Mouse (Mus musculus) heart, embryonic 15.5 days (tissue): ENCODE measurements around the gene Omg. TPM values are rescaled to one million over a fixed set of nuclear protein-coding genes. Genes with fewer than 3 reads are reported as not detected.
A peak's percentile ranks its signal among the peaks of the same experiment; 100 is the strongest.

ENCODE experiments used
- ATAC-seq: fragments of 200-750 bp; cut with Nextera tagmentation; replicated peaks from 2 replicates; pipeline ENCODE4 v1.8.0; 2017; ENCODE audit warnings: low read depth, moderate TSS enrichment; ENCODE audit not compliant: insufficient number of reproducible peaks, insufficient read depth, low FRiP score
- H3K27ac ChIP-seq: fragments of 300-500 bp; sonication (generic); 2 replicates; pipeline ENCODE4 v1.5.1; 2015; ENCODE audit warnings: mild to moderate bottlenecking, inconsistent platforms
- H3K27me3 ChIP-seq: fragments of 300-500 bp; sonication (generic); 2 replicates; pipeline ENCODE4 v1.6.1; 2015; ENCODE audit warnings: inconsistent platforms
- H3K36me3 ChIP-seq: fragments of 300-500 bp; sonication (generic); 2 replicates; pipeline ENCODE4 v1.6.1; 2015; ENCODE audit warnings: mild to moderate bottlenecking, inconsistent platforms
- H3K4me1 ChIP-seq: fragments of 300-500 bp; sonication (generic); replicated peaks from 2 replicates; pipeline ENCODE4 v1.6.1; 2015; ENCODE audit warnings: inconsistent platforms
- H3K4me2 ChIP-seq: fragments of 300-500 bp; sonication (generic); 2 replicates; pipeline ENCODE4 v1.6.1; 2015; ENCODE audit warnings: inconsistent platforms, mild to moderate bottlenecking, moderate library complexity
- H3K4me3 ChIP-seq: fragments of 300-500 bp; sonication (generic); 2 replicates; pipeline ENCODE4 v1.5.1; 2015; ENCODE audit warnings: mild to moderate bottlenecking, inconsistent platforms
- H3K9ac ChIP-seq: fragments of 300-500 bp; sonication (generic); 2 replicates; pipeline ENCODE4 v1.6.1; 2015; ENCODE audit warnings: mild to moderate bottlenecking, inconsistent platforms
- H3K9me3 ChIP-seq: fragments of 300-500 bp; sonication (generic); replicated peaks from 2 replicates; pipeline ENCODE4 v1.6.1; 2016; ENCODE audit warnings: inconsistent platforms
- WGBS: fragments of 180-500 bp; shearing (Covaris S2); methylation state at CpG from one replicate; pipeline ENCODE4 v1.1.7; 2015; ENCODE audit warnings: mixed read lengths; 5-methylcytosine and 5-hydroxymethylcytosine counted together
- polyA plus RNA-seq: library from polyadenylated mRNA; unstranded; fragments of >200 nt; fragmentation: Nextera tagmentation; extraction: Ambion mirVana; gene quantifications from 2 replicates; pipeline ENCODE4 v1.2.1, GENCODE M21; 2015

The Omg gene
- polyA plus RNA-seq, 1 experiment from 2014 or later, result 0.13 TPM

- Histone ChIP-seq H3K4me2 (no peak overlapping the region), H3K36me3 (no peaks in the 10 kb centered on the region; the same call in 1 of the 2 replicates), H3K27me3 (no peaks in the 10 kb centered on the region), H3K9ac (no peak overlapping the region), H3K9me3 (no peaks in the 10 kb centered on the region), H3K4me3 (no peak overlapping the region), H3K4me1 (peaks cover 19% of the 10 kb centered on the region), H3K27ac (no peak overlapping the region)
- WGBS, result 85% methylated on average over 3 of the region's 3 CpGs
- ATAC-seq, result no peak
These were observed 24.7 kb upstream of the Omg start for GRCm38 (mm10) chr11:79528601-79529000.

GRCm38 (mm10) chr11:79527739-79528384 lies 24.0 kb upstream of the Omg start:
- no peak overlapping the region for H3K9ac ChIP-seq
- peaks cover 11% of the 10 kb centered on the region for H3K4me1 ChIP-seq
- 65% methylated on average over 5 of the region's 5 CpGs for WGBS
- H3K9me3 ChIP-seq, result no peaks in the 10 kb centered on the region
- peak overlapping the region; percentile 23; the same call in 1 of the 2 replicates for H3K4me2 ChIP-seq
- H3K36me3 ChIP-seq, result no peaks in the 10 kb centered on the region; the same call in 1 of the 2 replicates
- H3K27me3 ChIP-seq, result no peaks in the 10 kb centered on the region
- ATAC-seq, result no peak
- peak overlapping the region; percentile 53; the same call in 1 of the 2 replicates for H3K27ac ChIP-seq
- H3K4me3 ChIP-seq, result no peak overlapping the region

- H3K27ac ChIP-seq, result peak overlapping the region; percentile 53
- WGBS, result 50% methylated on average over 15 of the region's 15 CpGs
- no peak for ATAC-seq
These were observed 23.3 kb upstream of the Omg start for GRCm38 (mm10) chr11:79527015-79527738.

GRCm38 (mm10) chr11:79526549-79526948 lies 22.7 kb upstream of the Omg start:
- H3K4me2 ChIP-seq, result peak overlapping the region; percentile 23; the same call in 1 of the 2 replicates
- no peak for ATAC-seq

More at GRCm38 (mm10) chr11:79527015-79527738, 23.3 kb upstream of the Omg start:
- Histone ChIP-seq H3K36me3 (no peaks in the 10 kb centered on the region; the same call in 1 of the 2 replicates), H3K4me2 (peak overlapping the region; percentile 23; the same call in 1 of the 2 replicates), H3K27me3 (no peaks in the 10 kb centered on the region), H3K9ac (no peak overlapping the region), H3K4me3 (no peak overlapping the region), H3K4me1 (peaks cover 11% of the 10 kb centered on the region), H3K9me3 (no peaks in the 10 kb centered on the region)

GRCm38 (mm10) chr11:79524310-79524575 lies 20.4 kb upstream of the Omg start:
- Histone ChIP-seq H3K27ac (no peak overlapping the region), H3K4me3 (no peak overlapping the region), H3K9ac (no peak overlapping the region), H3K27me3 (no peaks in the 10 kb centered on the region), H3K4me2 (no peak overlapping the region), H3K9me3 (no peaks in the 10 kb centered on the region), H3K36me3 (no peaks in the 10 kb centered on the region), H3K4me1 (peaks cover 11% of the 10 kb centered on the region)
- ATAC-seq, result no peak
- 80% methylated on average over 1 of the region's 1 CpGs for WGBS

More at GRCm38 (mm10) chr11:79526549-79526948, 22.7 kb upstream of the Omg start:
- Histone ChIP-seq H3K4me1 (peaks cover 11% of the 10 kb centered on the region), H3K27ac (0 out of 2 replicates have a peak overlapping the region, but pooled peaks have one; percentile 53), H3K9me3 (no peaks in the 10 kb centered on the region), H3K36me3 (no peaks in the 10 kb centered on the region; the same call in 1 of the 2 replicates), H3K4me3 (no peak overlapping the region), H3K27me3 (no peaks in the 10 kb centered on the region), H3K9ac (no peak overlapping the region)
- WGBS, result 72% methylated on average over 3 of the region's 3 CpGs

- WGBS, result 68% methylated on average over 10 of the region's 10 CpGs
These were observed 19.9 kb upstream of the Omg start, which contains the start of gene Evi2b for GRCm38 (mm10) chr11:79523560-79524309. Evi2b (minus strand) TSS chr11:79523762.

GRCm38 (mm10) chr11:79522944-79523343 lies 19.1 kb upstream of the Omg start:
- Histone ChIP-seq H3K36me3 (no peaks in the 10 kb centered on the region), H3K4me2 (no peak overlapping the region), H3K27ac (no peak overlapping the region), H3K4me3 (no peak overlapping the region), H3K9ac (no peak overlapping the region), H3K27me3 (no peaks in the 10 kb centered on the region), H3K4me1 (peaks cover 11% of the 10 kb centered on the region), H3K9me3 (no peaks in the 10 kb centered on the region)
- WGBS, result 86% methylated on average over 1 of the region's 1 CpGs
- no peak for ATAC-seq

More at GRCm38 (mm10) chr11:79523560-79524309, 19.9 kb upstream of the Omg start, which contains the start of gene Evi2b:
- no peak within 1 kb of the TSS for H3K4me2 ChIP-seq
- ATAC-seq, result no peak
- H3K27ac ChIP-seq, result peak within 1 kb of the TSS; percentile 8; the same call in 1 of the 2 replicates
- no peaks in the 10 kb centered on the region for H3K9me3 ChIP-seq
- no peaks in the 10 kb centered on the region for H3K27me3 ChIP-seq
- peaks cover 11% of the 10 kb centered on the region for H3K4me1 ChIP-seq
- H3K9ac ChIP-seq, result no peak within 1 kb of the TSS
- no peak within 1 kb of the TSS for H3K4me3 ChIP-seq
- H3K36me3 ChIP-seq, result no peaks in the 10 kb centered on the region

GRCm38 (mm10) chr11:79521930-79522329 lies 18.0 kb upstream of the Omg start:
- no peak overlapping the region for H3K4me3 ChIP-seq
- H3K27me3 ChIP-seq, result no peaks in the 10 kb centered on the region

GRCm38 (mm10) chr11:79520772-79521171 lies 16.9 kb upstream of the Omg start:
- no peak overlapping the region for H3K9ac ChIP-seq
- no peak overlapping the region for H3K4me2 ChIP-seq
- no peaks in the 10 kb centered on the region for H3K9me3 ChIP-seq
- H3K4me3 ChIP-seq, result no peak overlapping the region
- H3K4me1 ChIP-seq, result no peaks in the 10 kb centered on the region
- H3K36me3 ChIP-seq, result no peaks in the 10 kb centered on the region
- no peaks in the 10 kb centered on the region for H3K27me3 ChIP-seq
- no peak for ATAC-seq
- no peak overlapping the region for H3K27ac ChIP-seq

More at GRCm38 (mm10) chr11:79521930-79522329, 18.0 kb upstream of the Omg start:
- ATAC-seq, result no peak
- Histone ChIP-seq H3K9me3 (no peaks in the 10 kb centered on the region), H3K9ac (no peak overlapping the region), H3K4me1 (peaks cover 4% of the 10 kb centered on the region), H3K27ac (no peak overlapping the region), H3K36me3 (no peaks in the 10 kb centered on the region), H3K4me2 (no peak overlapping the region)

GRCm38 (mm10) chr11:79519878-79520291 lies 16.0 kb upstream of the Omg start:
- Histone ChIP-seq H3K4me3 (no peak overlapping the region), H3K27ac (no peak overlapping the region), H3K4me2 (no peak overlapping the region), H3K4me1 (no peaks in the 10 kb centered on the region), H3K27me3 (no peaks in the 10 kb centered on the region), H3K36me3 (no peaks in the 10 kb centered on the region), H3K9ac (no peak overlapping the region), H3K9me3 (no peaks in the 10 kb centered on the region)
- ATAC-seq, result no peak
- 61% methylated on average over 1 of the region's 1 CpGs for WGBS

GRCm38 (mm10) chr11:79519299-79519698 lies 15.4 kb upstream of the Omg start:
- Histone ChIP-seq H3K9ac (no peak overlapping the region), H3K9me3 (no peaks in the 10 kb centered on the region), H3K27ac (no peak overlapping the region), H3K27me3 (no peaks in the 10 kb centered on the region), H3K4me1 (no peaks in the 10 kb centered on the region), H3K36me3 (no peaks in the 10 kb centered on the region), H3K4me2 (no peak overlapping the region), H3K4me3 (no peak overlapping the region)
- ATAC-seq, result no peak
- WGBS, result 82% methylated on average over 6 of the region's 6 CpGs
